Mouse (Mus musculus): ENCODE results near the gene Cfap44.

Cfap44 gene

DNA sequence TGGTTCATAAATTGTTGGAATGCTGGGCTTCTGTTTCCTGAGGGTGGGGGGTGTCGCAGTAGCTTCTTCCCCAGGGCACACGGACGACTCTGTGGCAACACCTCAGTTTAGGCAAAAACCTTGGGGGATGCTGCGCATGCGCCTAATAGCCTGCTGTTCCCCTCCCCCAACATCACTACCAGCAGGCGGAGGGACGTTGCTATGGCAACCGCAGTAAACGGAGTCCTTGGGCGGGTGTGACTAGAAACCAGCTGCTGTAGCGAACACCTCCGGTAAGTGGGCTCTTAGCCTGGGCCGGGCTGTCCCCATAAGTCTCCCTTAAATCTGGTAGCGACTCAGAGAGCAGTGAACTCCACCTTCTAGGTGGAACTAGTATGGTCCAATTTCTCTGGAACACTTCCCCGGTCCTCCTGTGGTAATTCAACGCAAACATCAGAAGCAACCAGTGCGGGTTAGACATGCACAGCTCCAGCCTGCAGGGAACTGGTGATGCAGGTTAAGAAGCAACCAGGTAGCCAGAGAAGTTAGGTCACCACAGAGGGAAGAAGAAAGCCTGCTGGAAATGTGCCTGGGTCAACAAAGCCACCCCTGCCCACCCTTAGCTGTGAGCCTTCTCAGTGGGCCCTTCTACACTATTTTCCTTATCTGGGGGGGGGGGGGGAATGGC lies at the start of gene Cfap44:
Gene Cfap44 (plus strand): TSS at position 220 of the 667 bp plus-strand sequence.
- peak; percentile 41 for DNase-seq (ENCODE audit: low read depth, low spot score)

DNA sequence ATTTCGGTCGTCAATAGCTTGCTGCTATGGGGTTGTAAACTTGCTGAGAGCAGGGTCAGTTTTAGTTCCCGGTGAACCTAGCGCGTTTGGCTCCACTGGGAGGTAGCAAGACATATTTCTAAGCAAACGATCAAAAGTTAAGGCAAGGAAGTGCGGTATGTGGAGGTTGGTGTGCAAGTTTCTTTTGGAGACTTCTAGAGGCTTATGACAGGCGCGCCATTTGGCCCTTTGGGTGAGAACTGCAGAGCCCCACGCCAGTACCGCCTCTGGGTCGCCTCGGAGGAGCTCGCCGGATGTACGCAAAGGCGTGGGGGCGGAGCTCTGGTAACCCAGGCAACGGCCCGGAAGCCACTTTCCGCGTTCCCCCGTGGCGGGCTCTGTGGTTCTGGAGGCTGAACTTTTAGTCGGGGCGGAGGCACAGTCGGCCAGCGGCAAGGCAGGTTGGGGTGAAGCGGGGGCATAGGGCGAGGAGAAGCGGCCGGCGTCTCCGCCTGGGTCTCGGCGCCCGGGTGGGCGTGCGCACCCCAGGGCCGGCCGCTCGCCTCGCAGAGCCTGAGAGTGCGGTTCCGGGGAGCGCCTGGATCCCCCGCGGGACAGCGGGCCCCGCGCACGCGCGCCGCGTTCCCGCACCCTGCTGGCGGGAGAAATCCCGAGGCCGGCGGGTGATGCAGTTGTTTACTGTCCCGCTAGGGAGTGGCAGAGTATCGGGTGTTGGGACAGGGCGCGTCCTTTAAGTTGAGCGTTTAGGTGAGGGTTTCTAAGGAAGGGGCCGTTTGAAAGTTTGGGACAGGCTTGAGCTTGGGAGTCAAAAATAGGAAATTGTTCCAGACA lies 47.3 kb upstream of the Cfap44 start, which contains the start of gene Spice1:
Gene Spice1 (plus strand): TSS at position 51 of the 831 bp plus-strand sequence.
- peak; percentile 87 for DNase-seq (ENCODE audit: low read depth, low spot score)

DNA sequence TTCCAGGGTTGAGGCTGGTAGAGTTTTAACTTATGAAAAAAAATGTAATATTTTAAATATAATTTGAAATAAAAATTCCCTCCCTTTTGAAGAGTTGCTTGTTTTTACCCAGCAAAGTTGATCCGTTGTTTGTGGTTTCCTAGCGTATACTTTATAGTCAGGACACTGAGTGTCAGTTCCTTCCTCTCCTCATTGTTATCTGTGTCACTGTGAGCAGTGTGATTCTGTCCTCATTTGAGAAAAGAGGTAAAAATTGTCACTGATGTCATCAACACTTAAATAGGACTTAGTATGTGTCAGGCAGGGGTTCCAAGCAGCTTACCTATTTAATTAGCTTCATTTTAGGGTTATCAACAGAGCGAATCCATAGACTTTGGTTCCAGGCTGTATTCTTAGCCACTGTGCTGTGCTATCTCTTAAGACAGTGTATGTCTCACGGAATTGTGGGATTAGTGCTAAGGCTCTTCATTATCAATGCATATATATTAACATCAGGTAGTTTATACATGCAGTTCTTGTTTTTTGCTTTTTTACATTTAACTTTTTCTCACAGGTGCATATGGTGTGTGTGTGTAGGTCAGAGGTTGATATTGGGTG lies 44.7 kb upstream of the Cfap44 start:
- no peak for DNase-seq (ENCODE audit: low read depth, low spot score)

DNA sequence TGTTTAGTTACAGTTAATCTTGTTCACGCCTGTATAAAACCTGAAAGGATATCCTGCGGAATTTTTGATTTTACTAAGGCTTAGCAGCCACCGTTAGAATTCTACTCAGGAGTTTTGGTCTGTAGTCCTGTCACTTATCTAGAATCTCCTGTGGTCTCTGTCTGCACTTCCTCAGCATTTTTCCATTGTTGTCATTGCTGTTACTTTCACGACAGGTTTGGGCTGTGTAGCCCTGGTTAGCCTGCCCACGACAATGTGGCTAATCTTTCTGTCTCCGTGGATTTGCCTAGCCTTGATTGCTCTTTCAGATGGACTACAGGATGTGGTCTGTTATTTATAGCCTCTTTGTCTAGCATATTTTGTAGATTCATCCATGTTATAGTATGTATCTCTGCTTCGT lies 38.3 kb upstream of the Cfap44 start:
- DNase-seq (ENCODE audit: low read depth, low spot score): no peak

DNA sequence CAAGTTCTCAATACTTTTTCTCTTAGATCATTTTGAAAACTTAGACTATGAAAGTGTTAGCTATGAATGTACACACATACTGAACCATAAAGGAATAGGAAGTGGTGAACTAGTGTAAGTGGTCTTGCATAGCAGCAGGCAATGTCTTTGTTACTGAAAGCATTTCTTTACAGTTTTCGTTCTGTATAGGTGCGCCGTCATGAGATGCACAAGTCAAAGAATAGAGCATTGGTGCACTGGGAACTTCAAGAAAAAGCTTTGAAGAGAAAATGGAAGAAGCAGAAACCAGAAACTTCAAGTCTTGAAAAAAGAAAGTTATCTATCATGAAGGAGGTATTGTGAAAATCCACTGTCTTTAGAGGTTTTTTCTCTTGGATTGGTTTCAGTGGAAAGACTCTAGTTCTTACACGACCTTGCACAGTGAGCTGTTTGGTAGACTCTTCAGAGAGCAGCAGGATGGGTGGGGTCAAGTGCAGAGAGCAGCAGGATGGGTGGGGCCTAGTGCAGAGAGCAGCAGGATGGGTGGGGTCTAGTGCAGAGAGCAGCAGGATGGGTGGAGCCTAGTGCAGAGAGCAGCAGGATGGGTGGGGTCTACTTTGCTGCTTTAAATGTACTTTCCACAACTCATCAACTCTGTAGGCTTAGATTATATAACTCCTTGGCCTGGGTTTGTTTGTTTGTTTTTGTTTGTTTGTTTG lies 36.9 kb upstream of the Cfap44 start:
- DNase-seq (ENCODE audit: low read depth, low spot score): no peak

DNA sequence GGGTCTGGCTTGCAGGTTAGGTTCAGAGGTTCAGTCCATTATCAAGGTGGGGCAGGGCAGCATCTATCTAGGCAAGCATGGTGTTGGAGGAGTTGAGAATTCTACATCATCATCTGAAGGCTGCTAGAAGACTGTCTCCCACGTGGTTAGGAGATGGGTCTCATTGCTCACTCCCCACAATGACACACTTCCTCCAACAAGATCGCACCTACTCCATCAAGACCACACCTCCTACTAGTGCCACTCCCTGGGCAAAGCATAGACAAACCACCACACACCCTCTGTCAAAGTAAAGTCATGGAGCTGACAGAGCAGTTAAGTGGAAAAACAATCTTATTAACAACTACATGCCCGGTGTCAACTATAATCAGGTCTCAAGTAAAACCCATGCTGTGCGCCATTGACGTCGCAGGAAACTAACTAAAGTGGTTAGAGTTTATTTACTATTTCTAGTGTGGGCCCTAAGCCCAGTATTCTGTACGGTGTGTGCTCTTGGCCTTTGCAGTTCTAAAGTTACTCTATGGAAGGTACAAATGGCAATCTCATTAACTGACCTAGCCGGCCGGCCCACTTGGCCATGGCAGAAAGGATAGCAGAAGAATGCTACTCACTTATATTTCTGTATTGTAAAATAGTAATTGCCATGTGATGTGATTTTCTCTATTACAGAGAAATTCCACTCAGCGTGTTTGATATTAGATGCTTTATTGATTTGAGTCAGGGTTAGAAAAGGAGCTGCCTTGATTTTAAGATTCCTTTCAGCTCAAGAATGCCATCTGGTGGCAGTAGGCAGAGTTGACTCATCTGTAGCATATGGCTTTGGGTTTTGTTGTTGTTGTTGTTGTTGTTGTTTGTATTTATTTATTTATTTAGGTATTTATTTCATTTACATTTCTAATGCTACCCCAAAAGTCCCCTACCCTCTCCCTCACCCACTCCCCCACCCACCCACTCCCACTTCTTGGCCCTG lies 32.4 kb upstream of the Cfap44 start:
- peak; percentile 9 for DNase-seq (ENCODE audit: low read depth, low spot score)

DNA sequence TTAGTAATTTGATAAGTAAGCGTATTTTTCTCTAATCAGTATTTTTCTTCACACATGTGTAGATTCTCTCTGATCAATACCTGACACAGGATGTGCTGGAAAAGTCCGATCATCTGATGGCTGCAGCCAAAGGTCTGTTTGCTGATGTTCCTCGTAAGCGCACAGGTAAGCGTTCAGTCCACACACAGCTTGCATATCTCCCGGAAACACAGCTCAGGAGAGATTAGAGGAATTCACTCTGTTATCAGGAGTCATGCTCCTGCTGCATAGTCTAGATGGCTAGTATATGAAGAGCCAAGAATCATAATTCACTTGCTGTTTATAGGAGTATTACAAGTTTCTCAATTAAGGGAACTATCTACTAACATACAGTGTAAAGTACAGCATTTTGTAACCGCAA lies 29.1 kb upstream of the Cfap44 start:
- no peak for DNase-seq (ENCODE audit: low read depth, low spot score)

DNA sequence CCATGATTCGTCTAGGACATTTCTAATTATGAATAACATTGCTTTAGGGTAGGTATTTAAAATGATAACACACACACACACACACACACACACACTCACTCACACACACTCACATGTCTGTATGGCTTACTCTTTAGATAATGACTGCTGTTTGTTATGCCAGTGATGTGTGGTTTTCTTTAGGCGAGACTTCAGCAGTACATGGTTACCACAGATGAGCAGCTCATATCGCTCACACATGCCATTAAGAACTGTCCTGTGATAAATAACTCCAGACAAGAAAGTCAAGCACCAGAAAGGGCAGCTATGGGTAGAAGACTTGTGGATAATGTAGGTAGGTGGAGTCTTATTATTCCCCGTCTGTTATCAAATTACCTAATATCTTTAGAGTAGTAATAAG lies 19.1 kb upstream of the Cfap44 start:
- no peak for DNase-seq (ENCODE audit: low read depth, low spot score)

DNA sequence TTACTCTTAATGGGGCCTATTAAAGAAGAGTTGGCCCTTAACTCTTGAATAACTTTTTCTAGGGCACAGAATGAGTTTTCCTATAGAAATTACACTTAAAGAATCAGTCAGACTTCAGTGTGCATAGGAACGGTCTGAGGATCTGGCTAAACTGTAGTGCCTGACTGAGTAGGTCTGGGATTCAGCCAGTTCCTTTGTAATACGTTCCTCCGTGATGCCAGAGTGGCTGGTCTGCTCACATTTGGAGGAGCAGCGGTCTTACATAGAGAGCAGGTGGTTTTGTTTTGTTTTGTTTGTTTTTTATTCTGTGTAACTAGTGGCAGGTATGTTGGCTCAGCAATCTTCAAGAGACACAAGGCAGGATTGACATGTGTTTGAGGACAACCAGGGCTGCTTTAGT lies 14.6 kb upstream of the Cfap44 start:
- no peak for DNase-seq (ENCODE audit: low read depth, low spot score)

DNA sequence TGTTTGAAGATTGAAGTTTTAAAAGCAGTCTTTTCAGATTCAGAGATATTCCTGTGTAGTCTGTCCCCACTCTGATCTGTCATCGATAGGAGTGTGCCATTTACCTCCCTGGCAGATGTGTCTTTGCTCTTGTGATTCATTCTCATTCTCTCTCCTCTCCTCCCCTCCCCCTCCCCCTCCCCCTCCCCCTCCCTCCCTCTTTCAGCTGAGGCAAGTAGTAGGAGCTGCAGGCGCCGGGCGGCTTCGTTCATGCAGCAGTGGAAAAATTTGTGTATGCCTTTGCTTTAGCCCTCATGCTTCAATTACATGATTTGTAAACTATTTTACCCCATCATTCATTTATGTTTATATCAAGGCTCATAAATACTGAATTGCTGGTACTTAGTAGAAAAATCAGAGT lies 13.0 kb upstream of the Cfap44 start:
- no peak for DNase-seq (ENCODE audit: low read depth, low spot score)

DNA sequence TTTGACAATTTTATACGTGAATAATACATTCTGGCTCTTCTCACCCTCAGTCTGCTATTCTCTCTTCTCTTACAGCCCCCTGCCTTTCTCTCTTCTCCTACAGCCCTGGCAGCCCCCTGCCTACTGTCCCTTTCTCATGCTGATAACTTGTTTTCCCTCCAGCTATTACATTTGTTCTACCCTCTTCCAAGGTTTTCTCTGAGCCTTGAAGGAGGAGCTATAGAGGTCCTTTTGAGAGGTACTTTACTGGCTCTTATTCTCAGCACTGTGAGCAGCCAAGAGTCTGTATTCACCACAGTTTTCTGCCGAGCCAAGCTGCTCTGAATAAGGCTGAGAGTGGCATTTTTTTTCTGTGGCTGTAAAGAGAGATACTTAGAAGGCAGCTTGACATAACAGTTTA lies 11.0 kb upstream of the Cfap44 start:
- DNase-seq (ENCODE audit: low read depth, low spot score): no peak

DNA sequence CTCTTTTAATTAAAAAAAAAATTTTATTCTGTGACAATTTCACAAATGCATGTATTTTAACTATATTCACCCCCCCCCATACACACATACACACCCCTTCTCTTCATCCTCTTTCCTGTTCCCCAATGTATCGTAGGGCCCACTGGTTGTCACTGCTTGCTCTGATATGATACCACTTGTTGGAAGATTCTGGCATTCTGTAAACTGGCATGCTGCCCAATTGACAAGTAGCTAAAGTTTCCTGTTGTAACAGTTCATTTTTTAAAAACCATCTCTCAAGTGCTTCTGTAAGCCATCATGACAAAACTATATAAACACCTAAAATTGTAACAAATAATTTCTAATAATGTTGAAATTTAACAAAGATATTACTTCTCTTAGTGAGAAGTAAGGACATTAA lies 10.3 kb upstream of the Cfap44 start:
- DNase-seq (ENCODE audit: low read depth, low spot score): no peak

DNA sequence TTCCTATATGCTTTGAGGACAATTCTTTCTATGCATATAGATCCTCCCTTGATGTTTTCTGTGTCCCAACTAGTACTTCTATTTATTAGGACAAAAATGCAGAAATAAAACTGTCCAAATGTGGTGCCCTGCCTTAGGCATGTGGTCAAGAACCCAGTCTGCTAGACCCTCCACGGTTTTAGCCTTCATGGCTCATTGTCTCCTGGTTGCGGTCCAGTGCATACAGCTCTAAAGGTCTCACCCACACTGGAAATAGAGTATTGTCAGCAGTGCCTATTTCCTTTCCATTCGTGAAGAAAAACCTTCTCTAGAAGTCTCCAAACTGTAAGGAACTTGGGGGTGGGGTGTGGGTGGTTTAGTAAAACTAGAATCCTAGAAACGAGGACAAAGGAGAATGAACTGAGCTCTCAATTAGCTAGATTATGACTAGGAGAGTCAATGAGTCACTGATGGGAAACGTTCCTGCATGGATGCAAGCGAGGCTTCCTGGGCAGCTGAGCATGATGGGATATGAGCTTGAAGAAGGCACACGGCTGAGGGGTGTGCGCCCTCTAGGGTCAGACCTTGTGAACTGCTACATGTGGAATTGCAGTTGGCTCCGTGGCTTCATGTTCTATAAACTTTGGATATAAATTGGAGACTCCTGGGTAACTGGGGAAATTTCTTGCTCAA lies 2.6 kb upstream of the Cfap44 start:
- no peak for DNase-seq (ENCODE audit: low read depth, low spot score)

DNA sequence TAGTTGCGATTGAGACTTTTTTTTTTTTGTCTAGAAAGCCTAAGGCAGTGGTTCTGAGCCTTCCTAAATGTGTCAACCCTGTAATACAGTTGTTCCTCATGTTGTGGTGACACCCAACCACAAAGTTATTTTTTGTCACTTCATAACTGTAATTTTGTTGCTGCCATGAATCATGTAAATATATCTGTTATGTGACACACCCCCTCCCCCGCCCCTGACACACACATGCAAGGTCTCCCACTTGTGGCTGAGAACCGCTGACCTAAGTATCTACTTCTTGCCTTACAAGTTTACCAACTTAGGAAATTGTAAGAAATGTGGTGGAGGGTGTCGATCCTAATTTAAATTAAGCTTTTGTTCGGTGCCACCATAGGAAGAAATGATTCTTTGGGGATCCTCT lies 10.3 kb downstream of the Cfap44 start:
- DNase-seq (ENCODE audit: low read depth, low spot score): no peak

DNA sequence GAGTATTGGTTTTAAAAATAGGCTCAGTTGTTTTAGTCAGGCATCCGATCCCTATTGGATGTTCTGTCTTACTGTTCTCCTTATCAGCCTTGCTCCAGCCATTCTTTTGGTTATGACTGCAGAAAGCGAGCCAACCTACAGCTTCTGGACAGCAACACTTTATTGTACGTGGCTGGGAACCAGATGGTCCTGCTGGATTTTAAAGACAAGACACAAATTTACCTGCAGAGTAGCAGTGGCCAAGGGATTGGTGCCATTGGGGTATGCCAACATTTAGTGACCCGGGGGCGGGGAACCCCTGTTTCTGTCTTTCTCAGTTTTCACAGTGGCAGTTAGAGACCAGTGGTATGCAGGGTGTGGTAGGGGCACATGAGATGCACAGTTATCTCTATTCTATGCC lies 12.6 kb downstream of the Cfap44 start:
- no peak for DNase-seq (ENCODE audit: low read depth, low spot score)

DNA sequence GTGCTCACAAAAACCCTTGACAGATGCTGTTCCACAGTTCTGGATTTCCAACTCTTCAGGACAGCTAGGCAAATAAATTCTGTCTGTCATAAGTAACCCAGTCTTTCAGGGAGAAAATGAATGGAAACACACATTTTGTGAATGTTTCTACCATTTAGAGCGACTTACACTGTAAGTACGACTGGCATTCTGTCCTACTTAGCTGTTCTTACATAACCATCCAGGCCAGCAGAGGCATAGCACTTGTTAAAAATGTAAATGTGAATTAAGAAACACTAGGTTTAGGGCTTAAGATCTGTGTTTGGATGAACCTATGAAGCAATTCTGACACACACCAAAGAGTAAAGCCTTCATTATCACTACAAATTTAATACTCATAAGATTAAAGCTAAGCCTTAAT lies 13.7 kb downstream of the Cfap44 start:
- DNase-seq (ENCODE audit: low read depth, low spot score): no peak

DNA sequence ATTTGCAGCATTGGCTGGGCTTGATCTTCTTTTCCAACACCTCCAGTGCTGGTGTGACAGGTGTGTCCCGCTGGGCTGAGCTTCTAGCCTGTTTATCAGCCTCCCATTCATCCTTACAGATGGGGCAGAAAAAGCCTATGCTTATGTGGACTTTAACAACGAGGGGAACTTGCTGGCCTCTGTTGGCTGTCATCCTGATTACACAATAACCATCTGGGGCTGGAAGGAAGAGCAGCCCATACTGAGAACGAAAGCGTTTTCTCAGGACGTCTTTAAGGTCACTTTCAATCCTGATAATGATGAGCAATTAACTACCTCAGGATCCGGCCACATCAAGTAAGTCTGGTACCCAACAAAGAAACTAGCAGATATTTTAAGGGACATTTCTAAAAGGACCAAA lies 15.6 kb downstream of the Cfap44 start:
- no peak for DNase-seq (ENCODE audit: low read depth, low spot score)

DNA sequence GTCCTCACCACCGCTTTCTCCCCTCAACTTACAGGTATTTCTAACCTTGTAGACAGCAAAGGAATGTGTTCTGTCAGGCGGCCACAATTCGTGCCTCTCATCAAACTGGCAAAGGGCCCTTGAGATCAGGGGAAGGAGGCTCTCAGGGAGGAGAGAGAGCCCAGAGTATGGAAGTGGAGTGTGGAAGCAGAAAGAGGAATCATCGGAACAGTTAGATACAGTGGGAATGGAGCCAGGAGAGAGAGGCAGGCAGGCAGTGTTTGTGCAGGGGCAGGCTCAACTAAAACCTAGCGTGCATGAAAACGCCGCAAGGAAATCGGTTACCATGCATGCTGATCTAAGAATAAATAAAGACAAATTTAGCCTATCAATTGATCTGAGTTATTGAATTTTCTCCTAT lies 23.0 kb downstream of the Cfap44 start:
- DNase-seq (ENCODE audit: low read depth, low spot score): no peak

DNA sequence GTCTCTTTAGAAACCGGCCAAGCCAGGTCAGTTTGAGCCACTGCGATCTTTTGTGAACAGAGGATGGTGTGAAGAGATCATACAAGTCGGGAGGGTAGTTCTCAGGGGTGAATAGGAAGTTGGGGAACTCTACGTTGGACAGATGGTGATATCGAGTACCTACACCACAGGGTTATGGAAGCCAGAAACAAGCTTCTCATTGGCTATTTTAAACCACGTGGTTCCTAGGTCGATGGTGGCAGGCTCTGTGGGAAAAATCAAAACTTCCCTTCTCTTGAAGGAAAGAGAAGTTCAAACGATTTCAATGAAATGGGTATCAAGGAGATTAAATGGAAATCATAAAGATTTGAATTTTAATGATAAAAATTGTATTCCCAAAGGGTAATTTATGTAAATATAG lies 27.1 kb downstream of the Cfap44 start:
- no peak for DNase-seq (ENCODE audit: low read depth, low spot score)

DNA sequence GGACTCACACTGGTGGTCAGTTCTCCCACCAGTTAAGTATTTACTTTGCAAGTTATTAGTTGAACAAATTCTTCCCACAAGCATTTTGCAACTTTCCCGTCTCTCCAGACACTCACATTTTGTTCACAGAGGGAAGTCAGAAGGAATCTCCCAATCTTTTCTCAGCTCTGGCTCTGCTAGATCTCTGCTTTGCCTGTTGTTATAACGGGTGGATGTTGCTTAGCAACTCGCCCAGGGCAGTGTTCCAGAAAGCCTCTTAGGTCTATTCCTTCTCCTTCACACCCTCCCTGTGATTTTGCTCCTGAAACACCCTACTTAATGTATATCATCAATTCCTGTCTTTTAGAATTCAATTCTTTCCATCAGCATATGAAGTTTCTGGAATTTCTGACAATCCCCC lies 28.9 kb downstream of the Cfap44 start:
- DNase-seq (ENCODE audit: low read depth, low spot score): no peak
